Mouse (Mus musculus): Measurements from ENCODE around the gene Kif5a. TPM values are rescaled to one million over a fixed set of nuclear protein-coding genes. Genes with fewer than 3 reads are reported as not detected.
"Not testable (repeated sequence)": the region's sequence is repeated elsewhere in the genome, so short reads cannot be mapped to it uniquely, and the experiment has no call there.

Kif5a gene
- 1 to 10 TPM; 1.1 to 1.6 TPM for total RNA-seq (2021)
- long read RNA-seq, experiment 1, partial matches to known transcripts = 0 of 2 reads
- long read RNA-seq, experiment 1, other reads (novel, unspliced or antisense) = 2 of 2 reads
- long read RNA-seq, experiment 2 = 0 reads

DNA sequence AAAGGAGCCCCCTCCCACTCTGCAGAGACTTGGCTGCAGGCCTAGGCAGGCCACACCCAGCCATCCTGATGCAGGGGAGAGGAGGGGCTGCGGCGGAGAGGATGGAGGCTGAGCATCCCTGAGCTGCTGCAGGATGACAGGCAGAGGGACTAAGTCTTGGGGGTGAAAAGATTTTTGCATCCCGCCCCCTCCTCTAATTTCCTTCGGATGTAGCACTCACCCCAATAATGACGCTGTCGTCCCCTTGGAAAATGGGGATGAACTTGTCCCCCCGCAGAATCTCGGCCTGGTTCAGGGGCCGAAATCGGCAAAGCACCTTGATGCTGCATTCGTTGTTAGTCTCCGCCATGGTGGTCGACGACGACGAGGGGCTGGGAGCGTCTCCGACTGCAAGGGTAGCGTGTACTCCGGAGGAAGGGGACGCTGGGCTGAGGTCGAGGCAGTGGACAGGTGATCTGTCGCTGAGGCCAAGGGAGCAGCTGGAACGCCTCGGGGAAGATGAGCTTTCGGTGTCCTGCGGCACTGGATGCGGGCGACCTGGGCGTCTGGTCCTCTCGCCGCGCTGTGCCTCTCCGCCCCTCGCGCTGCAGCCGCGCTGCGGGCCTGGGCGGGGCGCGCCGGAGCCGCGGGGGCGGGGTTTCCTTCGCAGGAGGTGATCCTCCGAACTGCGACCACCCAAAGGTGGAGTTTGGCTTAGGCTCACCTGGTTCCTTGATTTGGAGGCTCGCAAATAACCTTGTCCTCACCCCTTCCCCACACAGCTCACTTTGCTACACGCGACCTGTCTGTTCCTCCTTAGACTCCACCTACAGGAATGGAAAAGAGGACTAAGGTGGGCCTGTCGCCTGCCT, at the start of gene Kif5a:
TSS of gene Kif5a (minus strand) at position 801 of the 851 bp plus-strand sequence.
- no peak for DNase-seq

DNA sequence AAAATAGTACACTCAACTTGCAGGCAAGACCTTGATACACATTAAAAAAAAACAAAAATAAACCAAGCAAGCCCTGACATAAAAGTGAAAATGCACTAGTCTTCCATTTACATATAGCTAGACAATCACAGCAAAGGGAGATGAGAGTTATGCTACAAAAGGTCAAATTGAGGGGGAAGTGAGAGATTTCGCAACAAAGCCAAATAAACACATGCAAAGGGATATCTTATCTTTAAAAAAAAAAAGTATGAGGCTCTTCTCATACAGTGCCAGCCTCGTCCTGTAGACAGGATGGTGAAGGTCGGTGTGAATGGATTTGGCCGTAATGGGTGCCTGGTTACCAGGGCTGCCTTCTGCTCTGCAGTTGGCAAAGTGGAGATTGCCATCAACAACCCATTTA, 49.7 kb upstream of the Kif5a start:
- no peak for DNase-seq

DNA sequence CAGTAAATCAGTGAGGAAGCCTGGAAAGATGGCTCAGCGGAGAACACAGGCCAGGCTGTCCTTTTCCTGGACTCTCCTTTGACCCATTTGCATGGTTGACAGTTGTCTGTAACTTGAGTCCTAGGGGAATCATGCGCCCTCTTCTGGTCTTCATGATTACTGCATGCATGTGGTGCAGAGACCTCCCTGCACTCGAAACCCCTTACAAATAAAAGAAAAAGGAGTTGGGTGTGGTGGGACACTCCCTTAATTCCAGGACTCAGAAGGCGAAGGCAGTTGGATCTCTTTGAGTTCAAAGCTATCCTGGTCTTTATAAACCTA, 49.2 kb upstream of the Kif5a start:
- DNase-seq = peak; percentile 80

- DNase-seq = peak; percentile 84
Measured at GRCm38 (mm10) chr10:127311476-127312355, 48.6 kb upstream of the Kif5a start, which contains the start of gene Mars. Gene Mars, minus strand, starts transcription at chr10:127311786.

GRCm38 (mm10) chr10:127310523-127311475, 47.7 kb upstream of the Kif5a start:
- DNase-seq = no peak

GRCm38 (mm10) chr10:127309167-127309566, 46.0 kb upstream of the Kif5a start:
- not testable (repeated sequence) for DNase-seq

GRCm38 (mm10) chr10:127303136-127303535, 40.0 kb upstream of the Kif5a start:
- no peak for DNase-seq

- no peak for DNase-seq
Measured at GRCm38 (mm10) chr10:127300361-127300760, 37.2 kb upstream of the Kif5a start.

- no peak for DNase-seq
Measured at GRCm38 (mm10) chr10:127297015-127297871, 34.1 kb upstream of the Kif5a start.

GRCm38 (mm10) chr10:127295986-127296794, 33.0 kb upstream of the Kif5a start:
- no peak for DNase-seq

DNA sequence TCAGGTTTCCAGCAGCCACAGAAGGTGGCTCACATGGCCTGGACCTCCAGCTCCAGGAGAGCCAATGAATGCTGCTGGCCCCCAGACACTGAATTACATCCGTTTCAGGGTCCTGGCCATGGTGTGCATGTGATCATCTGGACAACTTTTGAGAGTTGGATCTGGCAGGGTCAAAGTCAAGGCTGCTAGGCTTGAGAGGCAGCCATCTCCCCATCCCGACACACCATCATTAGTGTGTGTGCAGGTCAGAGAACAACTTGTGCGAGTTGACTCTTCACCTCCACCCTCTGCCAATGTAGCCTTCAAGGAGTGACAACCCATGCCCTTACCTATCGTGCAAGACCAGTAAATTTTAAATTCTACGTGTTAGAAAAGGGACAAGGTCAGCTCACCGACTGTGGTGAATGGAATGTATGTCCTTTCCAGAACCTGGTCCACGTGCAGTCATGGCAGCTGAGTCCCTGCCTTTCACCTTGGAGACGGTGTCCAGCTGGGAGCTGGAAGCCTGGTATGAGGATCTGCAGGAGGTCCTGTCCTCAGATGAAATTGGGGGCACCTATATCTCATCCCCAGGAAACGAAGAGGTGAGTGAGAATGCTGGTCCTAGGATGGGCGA, 31.9 kb upstream of the Kif5a start:
- no peak for DNase-seq

DNA sequence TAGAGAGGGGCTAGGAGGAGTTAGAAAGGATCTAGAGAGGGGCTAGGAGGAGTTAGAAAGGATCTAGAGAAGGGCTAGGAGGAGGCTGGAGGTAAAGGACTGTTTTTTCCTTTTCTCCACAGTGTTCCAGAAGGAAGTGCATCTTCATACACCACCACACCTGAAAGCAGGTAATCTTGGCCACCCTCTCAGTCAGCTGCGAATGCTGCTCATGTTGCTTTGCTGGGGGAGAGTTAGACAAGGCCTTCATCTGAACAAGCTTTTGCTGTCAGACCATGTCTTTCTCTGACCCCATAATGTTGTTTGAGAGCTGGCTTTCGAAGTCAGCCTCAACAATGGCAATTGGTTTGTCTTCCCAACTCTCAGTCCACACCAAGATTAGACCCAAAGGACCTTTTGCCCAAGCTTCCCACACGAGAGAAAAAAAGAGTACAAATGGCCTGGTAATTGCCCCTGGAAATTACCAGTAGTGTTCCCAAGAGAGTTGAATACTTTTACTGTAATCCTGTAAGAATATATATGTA, 30.5 kb upstream of the Kif5a start:
- no peak for DNase-seq

DNA sequence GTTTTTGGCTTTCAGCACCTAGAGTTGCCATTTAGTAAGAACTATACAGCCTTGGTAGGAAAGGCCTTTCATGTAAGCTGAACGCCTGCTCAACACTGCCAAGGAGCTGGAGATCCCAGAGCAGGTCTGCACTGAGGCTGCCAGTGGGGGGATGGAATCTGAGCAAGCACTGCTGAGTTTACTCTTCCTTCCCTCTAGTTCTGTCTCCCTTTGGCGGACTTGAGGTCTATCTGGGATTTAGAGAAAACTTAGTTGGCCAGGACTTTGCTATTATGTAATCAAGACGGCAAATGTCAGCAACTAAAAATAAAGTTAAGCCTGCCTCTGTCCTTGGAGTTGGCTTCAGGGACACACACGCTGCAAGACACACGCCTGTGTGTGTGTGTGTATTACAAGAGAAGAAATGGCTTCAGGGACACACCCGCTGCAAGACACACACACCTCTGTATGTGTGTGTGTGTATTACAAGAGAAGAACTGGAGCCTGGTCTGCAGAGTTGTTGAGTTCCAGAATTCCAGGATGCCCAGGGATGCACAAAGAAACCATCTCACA, 29.9 kb upstream of the Kif5a start:
- DNase-seq = no peak

DNA sequence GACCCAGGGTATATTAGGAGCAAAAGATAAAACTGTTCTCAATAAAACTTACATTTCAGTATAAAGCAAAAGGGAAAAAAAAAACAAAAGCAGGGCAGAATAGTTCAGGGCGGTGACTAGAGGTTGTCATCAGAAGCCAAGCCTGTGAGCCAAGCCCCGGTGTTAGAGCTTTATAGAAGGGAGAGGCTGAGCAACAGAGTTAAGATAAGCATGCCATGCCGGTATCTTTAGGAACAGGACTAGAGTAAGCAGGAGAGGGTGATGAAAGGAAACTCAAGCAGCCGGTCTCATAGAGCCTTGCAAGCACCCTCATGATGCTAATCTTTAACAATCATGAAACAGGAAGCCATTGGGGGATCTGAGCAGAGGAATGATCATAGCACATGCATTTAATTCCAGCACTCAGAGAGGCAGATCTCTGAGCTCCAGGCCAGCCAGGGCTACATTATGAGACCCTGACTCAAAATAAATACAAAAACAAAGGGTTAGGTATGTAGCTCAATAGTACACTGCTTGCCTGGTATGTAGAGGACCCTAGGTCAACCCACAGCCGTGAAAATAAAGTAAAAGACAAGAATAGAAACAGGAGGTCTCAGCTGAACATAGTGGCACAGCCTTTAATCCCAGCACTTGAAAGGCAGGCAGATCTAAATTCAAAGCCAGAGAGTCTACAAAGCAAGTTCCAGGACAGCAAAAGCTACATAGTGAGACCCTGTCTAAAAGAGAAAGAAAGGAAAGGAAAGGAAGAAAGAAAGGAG, 28.9 kb upstream of the Kif5a start:
- DNase-seq = no peak

DNA sequence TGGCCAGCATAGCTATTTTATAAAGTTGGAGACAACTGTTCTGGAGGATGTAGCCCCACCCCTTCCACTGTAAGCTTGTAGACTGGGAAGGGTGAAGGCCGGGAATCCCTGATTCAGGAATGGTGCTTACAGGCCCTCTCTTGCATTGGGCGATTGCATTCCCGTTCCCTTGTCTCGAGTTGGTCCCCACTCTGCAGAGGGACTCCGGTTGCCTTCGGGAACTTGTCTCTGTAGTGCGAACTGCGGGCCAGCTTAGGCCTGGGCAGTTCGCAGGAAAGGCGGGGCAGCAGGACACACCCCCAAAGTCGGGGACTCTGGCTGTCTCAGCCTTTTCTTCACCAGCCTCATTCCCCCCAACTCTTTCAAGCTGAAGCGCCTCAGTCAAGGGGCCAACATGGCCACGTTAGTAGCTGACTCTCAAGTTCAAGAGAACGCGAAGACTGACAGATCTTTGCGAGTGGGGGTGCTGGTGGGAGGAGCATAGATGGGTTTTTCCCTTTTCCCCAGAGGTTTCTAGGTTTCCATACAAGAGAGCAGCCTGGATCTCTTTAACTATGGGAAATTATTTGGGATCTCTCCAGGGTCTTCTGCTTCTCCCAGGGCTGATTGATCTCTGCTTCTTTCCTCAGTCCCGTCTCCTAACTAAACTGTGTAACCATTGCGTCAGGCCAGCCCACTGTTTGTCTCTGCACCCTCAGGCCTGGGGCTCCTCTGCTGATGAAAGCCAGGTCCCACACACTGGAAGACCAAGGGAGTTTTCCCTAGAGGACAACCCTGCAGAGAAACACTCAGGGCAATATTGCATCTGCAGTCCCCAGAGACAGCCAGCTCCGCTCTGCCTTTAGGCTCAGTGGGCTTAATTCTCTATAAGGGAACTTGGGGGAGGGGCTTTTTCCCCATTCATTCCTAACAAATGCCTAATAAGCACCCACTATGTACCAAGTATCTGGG, 28.1 kb upstream of the Kif5a start:
- peak; percentile 50 for DNase-seq

DNA sequence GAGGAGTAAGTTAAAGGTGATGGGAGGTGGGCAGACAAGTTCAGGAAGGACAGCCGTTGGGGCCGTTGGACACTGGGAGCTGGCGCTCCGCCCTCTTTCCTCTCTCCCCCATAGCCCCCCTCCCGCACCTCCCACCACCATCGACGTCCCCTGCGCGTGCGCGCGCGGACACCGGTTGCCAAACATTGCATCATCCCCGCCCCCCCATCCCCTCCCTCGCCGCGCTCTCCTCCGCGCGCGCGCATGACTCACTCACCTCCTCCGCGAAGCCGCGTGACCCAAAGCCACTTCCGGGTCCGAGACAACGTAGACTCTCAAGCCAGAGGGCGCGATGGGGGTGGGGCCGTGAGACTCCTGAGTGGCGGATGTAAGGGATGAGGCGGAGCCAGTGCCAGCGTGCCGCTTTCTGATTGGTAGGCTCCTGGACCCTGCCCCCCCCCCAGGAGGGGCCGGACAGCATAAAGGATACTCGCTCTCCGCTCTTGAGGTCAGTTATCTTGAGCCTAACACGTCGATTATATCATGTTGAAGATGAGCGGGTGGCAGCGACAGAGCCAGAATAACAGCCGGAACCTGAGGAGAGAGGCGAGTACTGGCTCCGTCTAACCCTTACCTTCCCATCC, 27.3 kb upstream of the Kif5a start:
- DNase-seq = peak; percentile 99
